Mouse (Mus musculus) midbrain, embryonic 16.5 days (tissue): Measurements from ENCODE around the gene Sec23ip. TPM values are rescaled to one million over a fixed set of nuclear protein-coding genes. Genes with fewer than 3 reads are reported as not detected.
"Not testable (repeated sequence)": the region's sequence is repeated elsewhere in the genome, so short reads cannot be mapped to it uniquely, and the experiment has no call there.

Source experiments
- ATAC-seq: fragments of 200-750 bp; cut with Nextera tagmentation; 2 replicates; pipeline ENCODE4 v1.8.0; 2017; ENCODE audit warnings: moderate TSS enrichment
- H3K27ac ChIP-seq: fragments of 300-500 bp; sonication (generic); 2 replicates; pipeline ENCODE4 v1.5.1; 2014; ENCODE audit warnings: mild to moderate bottlenecking, low read length, mixed read lengths
- H3K27me3 ChIP-seq: fragments of 300-500 bp; sonication (generic); 2 replicates; pipeline ENCODE4 v1.6.1; 2014; ENCODE audit warnings: low read depth, low read length, mixed read lengths; ENCODE audit not compliant: control insufficient read depth, insufficient read depth
- H3K36me3 ChIP-seq: fragments of 300-500 bp; sonication (generic); 2 replicates; pipeline ENCODE4 v1.6.1; 2014; ENCODE audit warnings: mild to moderate bottlenecking, low read length, moderate library complexity, mixed read lengths; ENCODE audit not compliant: control insufficient read depth, insufficient read depth
- H3K4me1 ChIP-seq: fragments of 300-500 bp; sonication (generic); 2 replicates; pipeline ENCODE4 v1.6.1; 2014; ENCODE audit warnings: mild to moderate bottlenecking, low read length, mixed read lengths; ENCODE audit not compliant: control insufficient read depth, insufficient read depth
- H3K4me2 ChIP-seq: fragments of 300-500 bp; sonication (generic); 2 replicates; pipeline ENCODE4 v1.6.1; 2014; ENCODE audit warnings: mild to moderate bottlenecking, low read length, mixed read lengths
- H3K4me3 ChIP-seq: fragments of 300-500 bp; sonication (generic); 2 replicates; pipeline ENCODE4 v1.5.1; 2014; ENCODE audit warnings: low read depth, mild to moderate bottlenecking, low read length, moderate library complexity, mixed read lengths
- H3K9ac ChIP-seq: fragments of 300-500 bp; sonication (generic); 2 replicates; pipeline ENCODE4 v1.6.1; 2014; ENCODE audit warnings: low read depth, low read length, mixed read lengths
- H3K9me3 ChIP-seq: fragments of 300-500 bp; sonication (generic); replicated peaks from 2 replicates; pipeline ENCODE4 v1.6.1; 2014; ENCODE audit warnings: mild to moderate bottlenecking, low read length, mixed read lengths; ENCODE audit not compliant: control insufficient read depth, poor library complexity, severe bottlenecking
- WGBS: fragments of 180-500 bp; shearing (Covaris S2); extraction: QIAGEN DNeasy Blood & Tissue Kit; methylation state at CpG from one replicate; pipeline ENCODE4 v1.1.7; 2014; 5-methylcytosine and 5-hydroxymethylcytosine counted together
- polyA plus RNA-seq: library from polyadenylated mRNA; unstranded; fragments of >200 nt; fragmentation: Nextera tagmentation; extraction: Ambion mirVana; gene quantifications from 2 replicates; pipeline ENCODE4 v1.2.1, GENCODE M21; 2015

The Sec23ip gene
- 34.4 and 37.8 TPM in 2 replicates for polyA plus RNA-seq

DNA sequence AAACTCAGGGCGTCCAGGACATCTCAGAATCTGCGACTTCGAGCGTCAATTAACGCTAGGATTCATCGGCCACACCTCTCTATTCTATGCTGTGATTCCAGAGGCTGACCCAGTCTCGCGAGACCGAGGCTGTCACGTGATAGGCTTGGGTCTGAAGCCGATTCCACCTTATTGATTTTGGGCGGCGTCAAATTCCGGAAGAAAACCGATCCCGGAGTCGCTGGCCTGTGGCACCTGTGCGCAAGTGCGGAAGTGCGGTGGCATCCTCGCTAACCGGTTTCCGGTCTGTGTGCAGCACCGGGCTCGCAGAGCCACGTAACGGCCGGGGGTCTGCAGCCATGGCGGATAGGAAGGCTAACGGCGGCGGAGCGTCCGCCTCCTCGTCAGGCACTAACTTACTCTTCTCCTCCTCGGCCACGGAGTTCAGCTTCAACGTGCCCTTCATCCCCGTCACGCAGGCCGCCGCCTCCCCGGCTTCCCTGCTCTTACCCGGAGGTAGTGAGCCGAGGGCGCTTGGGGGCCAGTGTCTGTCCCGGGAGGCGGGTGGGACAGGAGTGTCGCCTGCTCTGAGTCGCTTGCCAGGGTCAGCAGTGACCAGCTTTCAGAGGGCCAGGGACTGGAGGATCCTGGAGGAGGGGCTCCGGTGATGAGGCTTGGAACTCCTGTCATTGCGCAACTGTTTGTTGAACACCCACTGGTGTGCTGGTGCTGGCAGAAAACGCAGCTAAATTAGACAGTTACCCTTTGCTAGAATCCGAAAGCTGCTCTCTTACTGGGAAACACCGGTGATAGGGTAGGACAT lies at the start of gene Sec23ip:
Gene Sec23ip, plus strand, starts transcription at position 260 of the 802 bp plus-strand sequence.
- under 1% methylated on average over 55 of the region's 55 CpGs for WGBS
- peak; percentile 92 for ATAC-seq
- Histone ChIP-seq H3K9ac (peak within 1 kb of the TSS; percentile 97), H3K27me3 (no peaks in the 10 kb centered on the region; the same call in 1 of the 2 replicates), H3K4me2 (peak within 1 kb of the TSS; percentile 97), H3K36me3 (no peaks in the 10 kb centered on the region), H3K4me1 (peaks cover 33% of the 10 kb centered on the region), H3K9me3 (no peaks in the 10 kb centered on the region), H3K27ac (peak within 1 kb of the TSS; percentile 86), H3K4me3 (peak within 1 kb of the TSS; percentile 98)

DNA sequence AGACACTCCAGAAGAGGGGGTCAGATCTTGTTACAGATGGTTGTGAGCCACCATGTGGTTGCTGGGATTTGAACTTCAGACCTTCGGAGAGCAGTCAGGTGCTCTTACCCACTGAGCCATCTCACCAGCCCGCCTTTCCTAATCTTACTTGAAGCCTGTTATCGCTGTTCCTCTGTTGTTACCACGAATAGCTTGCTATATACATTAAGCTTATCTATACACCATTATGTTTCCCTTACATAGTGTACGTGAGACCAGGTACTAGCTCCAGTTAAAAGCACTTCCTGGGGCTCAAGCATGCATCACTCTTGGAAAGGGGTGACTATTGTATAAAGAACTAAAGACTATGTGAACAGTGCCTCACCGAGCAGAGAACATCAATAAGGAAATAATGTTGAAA lies 44.8 kb upstream of the Sec23ip start:
- H3K4me1 ChIP-seq, ATAC-seq, H3K9ac ChIP-seq, H3K4me2 ChIP-seq, H3K4me3 ChIP-seq, H3K9me3 ChIP-seq, H3K27ac ChIP-seq, H3K27me3 ChIP-seq: not testable (repeated sequence)
- WGBS, result 92% methylated on average over 6 of the region's 6 CpGs
- H3K36me3 ChIP-seq, result peaks cover 44% of the 10 kb centered on the region

DNA sequence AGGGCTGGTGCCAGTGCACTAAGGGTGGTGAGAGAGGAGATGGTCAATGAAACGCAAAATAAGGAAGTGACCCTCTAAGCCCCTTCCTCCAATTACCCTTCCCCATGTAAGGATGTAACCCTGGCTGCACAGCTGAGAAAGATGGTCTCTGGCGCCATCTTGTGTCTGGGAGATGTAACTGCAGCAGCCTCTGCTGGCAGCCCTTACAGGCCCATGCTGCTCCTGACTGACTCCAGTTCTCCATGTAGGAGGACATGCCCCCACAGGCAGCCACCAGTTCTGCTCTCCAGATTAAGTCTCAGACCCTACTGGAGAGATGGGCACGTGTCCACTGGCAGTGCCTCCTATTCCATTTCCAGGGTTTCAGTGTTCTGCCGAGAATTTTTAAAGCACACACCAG lies 39.0 kb upstream of the Sec23ip start:
- 22% methylated on average over 4 of the region's 4 CpGs for WGBS
- Histone ChIP-seq H3K9me3 (no peaks in the 10 kb centered on the region), H3K36me3 (peaks cover 47% of the 10 kb centered on the region), H3K4me1 (no peaks in the 10 kb centered on the region), H3K27ac (no peak overlapping the region), H3K9ac (no peak overlapping the region), H3K27me3 (no peaks in the 10 kb centered on the region), H3K4me3 (no peak overlapping the region), H3K4me2 (no peak overlapping the region)
- ATAC-seq, result peak; percentile 66

DNA sequence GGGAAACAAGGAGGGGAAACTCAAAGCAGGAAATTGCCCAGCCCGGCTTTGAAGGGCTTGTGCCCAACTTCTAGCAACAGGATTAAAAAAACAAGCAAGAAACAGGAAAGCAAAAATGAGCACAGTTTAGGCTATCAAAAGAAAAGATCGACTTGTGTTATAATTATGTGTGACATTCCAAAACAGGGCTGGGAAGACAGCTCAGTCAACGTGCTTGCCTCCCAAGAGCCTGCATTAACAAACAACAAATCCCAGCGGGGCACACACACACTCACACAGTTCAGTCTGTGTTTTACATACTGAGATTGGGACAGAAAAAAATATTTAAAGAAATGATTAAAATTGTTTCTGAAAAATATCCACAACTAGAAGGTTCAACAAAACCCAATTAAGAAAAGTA lies 26.8 kb upstream of the Sec23ip start:
- Histone ChIP-seq H3K4me3 (no peak overlapping the region), H3K27me3 (no peaks in the 10 kb centered on the region), H3K36me3 (peaks cover 37% of the 10 kb centered on the region), H3K9me3 (no peaks in the 10 kb centered on the region), H3K4me1 (no peaks in the 10 kb centered on the region), H3K4me2 (no peak overlapping the region), H3K27ac (no peak overlapping the region), H3K9ac (no peak overlapping the region)
- ATAC-seq, result no peak
- WGBS, result 66% methylated on average over 4 of the region's 4 CpGs

DNA sequence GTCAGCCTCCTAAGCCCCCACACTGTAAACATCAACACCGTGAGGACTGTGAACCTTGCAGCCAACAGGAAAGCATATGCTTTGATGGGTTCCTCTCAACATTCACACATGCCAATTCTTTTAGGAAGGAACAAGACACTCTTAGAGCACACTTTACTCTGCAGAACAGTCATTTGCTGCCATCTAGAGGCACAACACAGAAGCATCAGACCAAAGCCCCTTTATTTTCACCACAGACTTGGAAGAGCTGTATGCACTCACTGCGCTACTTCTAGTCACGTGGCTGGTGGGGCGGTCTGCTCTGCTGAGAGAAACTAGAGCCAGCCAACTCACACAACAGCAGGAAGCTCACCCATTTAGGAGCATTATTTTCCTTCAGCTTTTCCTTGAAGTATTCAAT lies 20.0 kb upstream of the Sec23ip start:
- 32% methylated on average over 4 of the region's 4 CpGs for WGBS
- Histone ChIP-seq H3K9ac (no peak overlapping the region), H3K9me3 (no peaks in the 10 kb centered on the region), H3K4me2 (no peak overlapping the region), H3K4me3 (no peak overlapping the region), H3K36me3 (peaks cover 10% of the 10 kb centered on the region; the same call in 1 of the 2 replicates), H3K27me3 (no peaks in the 10 kb centered on the region), H3K27ac (no peak overlapping the region), H3K4me1 (peaks cover 8% of the 10 kb centered on the region)
- ATAC-seq, result peak; percentile 91

DNA sequence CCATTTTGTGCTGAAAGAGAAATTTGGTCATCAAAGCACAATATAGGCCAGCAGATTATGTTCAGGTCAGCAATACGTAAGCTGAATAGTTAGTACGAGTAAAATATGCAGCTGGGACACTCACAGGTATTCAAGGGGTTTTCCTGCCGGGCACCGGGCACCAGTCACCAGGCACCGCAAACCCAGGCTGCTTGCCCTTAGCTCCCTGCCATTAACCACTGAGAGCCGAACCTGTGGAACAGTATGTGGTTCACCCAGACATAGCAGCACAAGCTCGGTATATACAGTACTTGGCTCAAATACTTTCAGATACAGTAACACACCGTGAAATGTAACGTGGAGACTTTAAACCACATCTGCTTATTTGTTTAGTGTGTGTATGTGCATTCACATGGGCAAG lies 19.6 kb upstream of the Sec23ip start:
- Histone ChIP-seq H3K36me3 (peaks cover 10% of the 10 kb centered on the region; the same call in 1 of the 2 replicates), H3K4me3 (no peak overlapping the region), H3K27me3 (no peaks in the 10 kb centered on the region), H3K27ac (no peak overlapping the region), H3K9ac (no peak overlapping the region), H3K4me1 (peaks cover 8% of the 10 kb centered on the region), H3K9me3 (no peaks in the 10 kb centered on the region), H3K4me2 (no peak overlapping the region)
- peak; percentile 28; the same call in 1 of the 2 replicates for ATAC-seq
- 80% methylated on average over 9 of the region's 9 CpGs for WGBS

DNA sequence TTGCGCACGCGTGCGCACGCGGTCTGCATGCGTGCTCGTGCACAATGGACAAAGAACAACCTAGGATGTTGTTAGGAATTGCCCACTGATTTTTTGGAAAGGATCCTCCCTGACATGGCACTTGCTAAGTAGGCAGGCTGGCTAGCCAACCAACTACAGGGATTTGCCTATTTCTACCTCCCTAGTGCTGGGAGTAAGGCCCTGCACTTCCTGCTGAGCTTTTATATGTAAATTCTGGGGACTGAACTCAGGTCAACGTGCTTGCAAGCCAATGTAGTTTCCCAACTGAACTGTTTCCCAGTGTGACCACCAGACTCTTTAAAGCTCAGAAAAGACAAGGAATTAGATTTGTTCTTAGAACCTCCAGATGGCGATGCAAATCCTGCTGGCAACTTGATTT lies 17.7 kb upstream of the Sec23ip start:
- Histone ChIP-seq H3K27me3 (no peaks in the 10 kb centered on the region), H3K9ac (no peak overlapping the region), H3K4me2 (no peak overlapping the region), H3K36me3 (0 out of 2 replicates have a peak, but pooled peaks cover 4% of the 10 kb centered on the region), H3K4me3 (no peak overlapping the region), H3K4me1 (peaks cover 8% of the 10 kb centered on the region), H3K9me3 (no peaks in the 10 kb centered on the region), H3K27ac (no peak overlapping the region)
- WGBS, result 36% methylated on average over 10 of the region's 10 CpGs
- no peak for ATAC-seq

DNA sequence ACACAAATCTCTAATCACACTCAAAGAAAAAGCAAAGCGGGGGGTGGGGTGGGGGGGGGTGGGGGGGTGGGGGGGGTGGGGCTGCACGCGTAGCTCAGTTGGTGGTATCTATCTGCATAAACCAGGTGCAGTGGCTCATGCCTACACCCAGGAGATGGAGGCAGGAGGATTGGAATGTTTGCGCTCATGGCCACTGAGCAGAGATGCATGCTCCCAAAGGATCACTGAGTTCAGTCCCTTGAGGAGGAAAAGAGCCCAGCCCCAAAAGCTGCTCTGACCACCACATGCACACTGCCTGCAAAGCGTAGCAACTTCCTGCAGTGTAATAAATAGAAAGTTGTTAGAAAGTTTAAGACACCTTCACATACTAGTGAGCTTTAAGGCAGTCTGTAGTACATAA lies 17.0 kb upstream of the Sec23ip start:
- WGBS, result 24% methylated on average over 5 of the region's 5 CpGs
- H3K9me3 ChIP-seq, result no peaks in the 10 kb centered on the region
- H3K9ac ChIP-seq, result no peak overlapping the region
- H3K4me2 ChIP-seq, result no peak overlapping the region
- no peaks in the 10 kb centered on the region for H3K27me3 ChIP-seq
- H3K36me3 ChIP-seq, result 0 out of 2 replicates have a peak, but pooled peaks cover 4% of the 10 kb centered on the region
- no peak overlapping the region for H3K4me3 ChIP-seq
- no peak for ATAC-seq
- no peak overlapping the region for H3K27ac ChIP-seq
- H3K4me1 ChIP-seq, result peaks cover 8% of the 10 kb centered on the region

DNA sequence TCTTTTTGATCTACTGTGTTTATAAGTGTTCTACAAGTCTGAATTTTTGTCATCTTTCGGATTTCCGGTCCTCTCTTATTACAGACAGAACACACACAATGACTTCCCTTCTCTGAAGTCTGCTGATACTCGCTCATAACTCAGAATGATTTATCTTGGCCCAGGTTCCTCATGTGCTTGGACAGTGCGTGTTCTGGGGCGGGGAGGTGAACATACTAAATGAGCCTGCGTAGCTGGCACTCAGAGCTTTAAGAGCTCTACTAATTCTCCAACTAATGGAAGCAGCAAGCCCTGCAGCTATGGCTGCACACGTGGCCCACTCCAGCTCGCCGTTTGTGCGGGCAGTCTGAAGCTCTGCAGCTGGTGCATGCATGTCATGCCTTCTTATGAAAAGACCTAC lies 16.0 kb upstream of the Sec23ip start:
- H3K9ac ChIP-seq, result no peak overlapping the region
- WGBS, result 90% methylated on average over 10 of the region's 10 CpGs
- no peak for ATAC-seq

More for the DNA sequence above, 16.0 kb upstream of the Sec23ip start:
- no peaks in the 10 kb centered on the region for H3K27me3 ChIP-seq
- H3K4me1 ChIP-seq, result peaks cover 8% of the 10 kb centered on the region
- H3K9me3 ChIP-seq, result no peaks in the 10 kb centered on the region
- no peaks in the 10 kb centered on the region for H3K36me3 ChIP-seq
- no peak overlapping the region for H3K27ac ChIP-seq
- H3K4me3 ChIP-seq, result no peak overlapping the region
- no peak overlapping the region for H3K4me2 ChIP-seq
